Mouse (Mus musculus): Measurements from ENCODE around the gene Olfr1440. TPM values are rescaled to one million over a fixed set of nuclear protein-coding genes. Genes with fewer than 3 reads are reported as not detected.

The Olfr1440 gene
- not detected for total RNA-seq (2022)

- no peak for DNase-seq (ENCODE audit: low spot score in 2 of 2)
These were observed at the start of gene Olfr1440 for GRCm38 (mm10) chr19:12386979-12387378. Gene Olfr1440, plus strand, starts transcription at chr19:12387279.

GRCm38 (mm10) chr19:12373004-12373403 lies 14.1 kb upstream of the Olfr1440 start:
- DNase-seq (ENCODE audit: low spot score in 2 of 2) = no peak

GRCm38 (mm10) chr19:12374465-12375025 lies 12.5 kb upstream of the Olfr1440 start:
- peak; percentile 3 to 55 for DNase-seq (ENCODE audit: low spot score in 2 of 2)

- DNase-seq (ENCODE audit: low spot score in 2 of 2) = no peak
These were observed 26.7 kb downstream of the Olfr1440 start for GRCm38 (mm10) chr19:12413737-12414136.

GRCm38 (mm10) chr19:12417361-12417760 lies 30.3 kb downstream of the Olfr1440 start, which contains the start of gene Olfr1441:
Gene Olfr1441, plus strand, starts transcription at chr19:12417433.
- no peak for DNase-seq (ENCODE audit: low spot score in 2 of 2)

- DNase-seq (ENCODE audit: low spot score in 2 of 2) = no peak
These were observed 31.2 kb downstream of the Olfr1440 start for GRCm38 (mm10) chr19:12418312-12418711.

- no peak for DNase-seq (ENCODE audit: low spot score in 2 of 2)
These were observed 33.5 kb downstream of the Olfr1440 start for GRCm38 (mm10) chr19:12420555-12420954.

- no peak for DNase-seq (ENCODE audit: low spot score in 2 of 2)
These were observed 34.6 kb downstream of the Olfr1440 start for GRCm38 (mm10) chr19:12421680-12422079.

GRCm38 (mm10) chr19:12427101-12427500 lies 40.0 kb downstream of the Olfr1440 start:
- no peak for DNase-seq (ENCODE audit: low spot score in 2 of 2)

GRCm38 (mm10) chr19:12427605-12428004 lies 40.5 kb downstream of the Olfr1440 start, which contains the start of gene Pfpl:
Gene Pfpl, plus strand, starts transcription at chr19:12427905.
- no peak for DNase-seq (ENCODE audit: low spot score in 2 of 2)

GRCm38 (mm10) chr19:12433033-12433432 lies 46.0 kb downstream of the Olfr1440 start:
- no peak for DNase-seq (ENCODE audit: low spot score in 2 of 2)

- no peak for DNase-seq (ENCODE audit: low spot score in 2 of 2)
These were observed 47.9 kb downstream of the Olfr1440 start for GRCm38 (mm10) chr19:12435011-12435416.

GRCm38 (mm10) chr19:12435750-12436524 lies 48.9 kb downstream of the Olfr1440 start:
- DNase-seq (ENCODE audit: low spot score in 2 of 2) = no peak

GRCm38 (mm10) chr19:12439581-12439980 lies 52.5 kb downstream of the Olfr1440 start:
- DNase-seq (ENCODE audit: low spot score in 2 of 2) = no peak

- no peak for DNase-seq (ENCODE audit: low spot score in 2 of 2)
These were observed 53.1 kb downstream of the Olfr1440 start for GRCm38 (mm10) chr19:12440103-12440725.

GRCm38 (mm10) chr19:12442560-12442959 lies 55.5 kb downstream of the Olfr1440 start:
- no peak for DNase-seq (ENCODE audit: low spot score in 2 of 2)

GRCm38 (mm10) chr19:12445014-12445413 lies 57.9 kb downstream of the Olfr1440 start:
- DNase-seq (ENCODE audit: low spot score in 2 of 2) = no peak

Other genes with a start within 250 kb of the Olfr1440 start
- gene Olfr1555-ps1, start 217.2 kb upstream of the Olfr1440 start, total RNA-seq (2022) = not detected
- gene Olfr1431, start 186.6 kb upstream of the Olfr1440 start, total RNA-seq (2022) = not detected
- gene Olfr1432, start 154.7 kb upstream of the Olfr1440 start, total RNA-seq (2022) = not detected
- gene Olfr262, start 145.6 kb upstream of the Olfr1440 start, total RNA-seq (2022) = not detected
- not detected for gene Olfr235, start 126.2 kb upstream of the Olfr1440 start, total RNA-seq (2022)
- gene Olfr1434, start 107.4 kb upstream of the Olfr1440 start, total RNA-seq (2022) = not detected
- not detected for gene Olfr1436, start 88.1 kb upstream of the Olfr1440 start, total RNA-seq (2022)
- not detected for gene Olfr1437, start 62.2 kb upstream of the Olfr1440 start, total RNA-seq (2022)
- gene Olfr1438-ps1, start 51.4 kb upstream of the Olfr1440 start, total RNA-seq (2022) = not detected
- not detected for gene Olfr1441, start 30.2 kb downstream of the Olfr1440 start, total RNA-seq (2022)
- gene Pfpl, start 40.6 kb downstream of the Olfr1440 start, total RNA-seq (2022) = under 1 TPM in 1 of 4 experiments, not detected in 3; 0.09 TPM
- gene Mpeg1, start 73.5 kb downstream of the Olfr1440 start, total RNA-seq (2022) = 10 to 100 TPM in 2 of 4 experiments, 1 to 10 TPM in 2; 9.2 to 86.4 (median 32.6) TPM
- 10 to 100 TPM; 33.0 to 35.3 (median 34.1) TPM for gene Dtx4, start 114.2 kb downstream of the Olfr1440 start, total RNA-seq (2022)
- gene Fam111a, start 158.5 kb downstream of the Olfr1440 start, total RNA-seq (2022) = 1 to 10 TPM; 1.3 to 3.1 (median 1.8) TPM
- under 1 TPM in 1 of 4 experiments, not detected in 3; 0.14 TPM for gene Gm4952, start 212.7 kb downstream of the Olfr1440 start, total RNA-seq (2022)
- gene Glyat, start 246.0 kb downstream of the Olfr1440 start, total RNA-seq (2022) = not detected

Data from left cerebral cortex, adult 8-10 months (tissue).